Mouse (Mus musculus): ENCODE measurements around the gene Pold1. TPM values are rescaled to one million over a fixed set of nuclear protein-coding genes. Genes with fewer than 3 reads are reported as not detected.

Pold1 gene
- polyA plus RNA-seq, 1 experiment from 2014 or later: 46.9 TPM

GRCm38 (mm10) chr7:44552141-44552908 lies 3.7 kb upstream of the Pold1 start:
- H3K4me3 ChIP-seq: peak overlapping the region; percentile 65
- ATAC-seq (replicated peaks): no peak
- peaks cover 2% of the 10 kb centered on the region; the same call in 1 of the 2 replicates for H3K27me3 ChIP-seq
- peak overlapping the region; percentile 67 for H3K4me2 ChIP-seq (replicated peaks)
- H3K27ac ChIP-seq (replicated peaks): no peak overlapping the region
- peaks cover 24% of the 10 kb centered on the region for H3K36me3 ChIP-seq
- no peaks in the 10 kb centered on the region for H3K9me3 ChIP-seq
- H3K9ac ChIP-seq (replicated peaks): no peak overlapping the region
- WGBS: 90% methylated on average over 31 of the region's 31 CpGs
- H3K4me1 ChIP-seq: peaks cover 25% of the 10 kb centered on the region

- WGBS: 75% methylated on average over 22 of the region's 22 CpGs
- ATAC-seq (replicated peaks): no peak
- no peaks in the 10 kb centered on the region for H3K9me3 ChIP-seq
- no peak overlapping the region for H3K9ac ChIP-seq (replicated peaks)
- H3K27ac ChIP-seq (replicated peaks): no peak overlapping the region
- H3K4me1 ChIP-seq: peaks cover 29% of the 10 kb centered on the region
- H3K27me3 ChIP-seq: peaks cover 2% of the 10 kb centered on the region; the same call in 1 of the 2 replicates
- H3K36me3 ChIP-seq: peaks cover 24% of the 10 kb centered on the region
- H3K4me3 ChIP-seq: no peak overlapping the region
- no peak overlapping the region for H3K4me2 ChIP-seq (replicated peaks)
Measured at GRCm38 (mm10) chr7:44551731-44552130, 3.1 kb upstream of the Pold1 start.

GRCm38 (mm10) chr7:44551301-44551700 lies 2.7 kb upstream of the Pold1 start:
- 92% methylated on average over 21 of the region's 21 CpGs for WGBS
- no peaks in the 10 kb centered on the region for H3K9me3 ChIP-seq
- no peak overlapping the region for H3K9ac ChIP-seq (replicated peaks)
- H3K4me3 ChIP-seq: no peak overlapping the region
- peaks cover 24% of the 10 kb centered on the region for H3K36me3 ChIP-seq
- peaks cover 29% of the 10 kb centered on the region for H3K4me1 ChIP-seq
- peaks cover 2% of the 10 kb centered on the region; the same call in 1 of the 2 replicates for H3K27me3 ChIP-seq
- no peak overlapping the region for H3K27ac ChIP-seq (replicated peaks)
- no peak for ATAC-seq (replicated peaks)
- no peak overlapping the region for H3K4me2 ChIP-seq (replicated peaks)

- H3K27ac ChIP-seq (replicated peaks): no peak overlapping the region
- no peak overlapping the region for H3K4me3 ChIP-seq
- no peak overlapping the region for H3K9ac ChIP-seq (replicated peaks)
- H3K9me3 ChIP-seq: no peaks in the 10 kb centered on the region
- WGBS: 96% methylated on average over 12 of the region's 12 CpGs
- H3K4me1 ChIP-seq: peaks cover 29% of the 10 kb centered on the region
- peaks cover 24% of the 10 kb centered on the region for H3K36me3 ChIP-seq
- no peak for ATAC-seq (replicated peaks)
- H3K27me3 ChIP-seq: 0 out of 2 replicates have a peak, but pooled peaks cover 1% of the 10 kb centered on the region
- H3K4me2 ChIP-seq (replicated peaks): no peak overlapping the region
Measured at GRCm38 (mm10) chr7:44550409-44550678, 1.7 kb upstream of the Pold1 start.

GRCm38 (mm10) chr7:44549621-44550408 lies 1.2 kb upstream of the Pold1 start:
- no peak overlapping the region for H3K27ac ChIP-seq (replicated peaks)
- 93% methylated on average over 23 of the region's 23 CpGs for WGBS
- no peaks in the 10 kb centered on the region for H3K27me3 ChIP-seq
- peaks cover 24% of the 10 kb centered on the region for H3K36me3 ChIP-seq
- no peaks in the 10 kb centered on the region for H3K9me3 ChIP-seq
- H3K9ac ChIP-seq (replicated peaks): no peak overlapping the region
- no peak for ATAC-seq (replicated peaks)
- H3K4me1 ChIP-seq: peaks cover 29% of the 10 kb centered on the region
- no peak overlapping the region for H3K4me2 ChIP-seq (replicated peaks)
- no peak overlapping the region for H3K4me3 ChIP-seq

GRCm38 (mm10) chr7:44547725-44548124 lies 924 bp downstream of the Pold1 start:
- no peaks in the 10 kb centered on the region for H3K9me3 ChIP-seq
- H3K27me3 ChIP-seq: no peaks in the 10 kb centered on the region
- H3K4me2 ChIP-seq (replicated peaks): peak overlapping the region; percentile 97
- ATAC-seq (replicated peaks): no peak
- peak overlapping the region; percentile 65 for H3K4me3 ChIP-seq
- H3K4me1 ChIP-seq: peaks cover 18% of the 10 kb centered on the region
- H3K9ac ChIP-seq (replicated peaks): peak overlapping the region; percentile 51
- H3K36me3 ChIP-seq: peaks cover 24% of the 10 kb centered on the region
- 22% methylated on average over 5 of the region's 5 CpGs for WGBS
- no peak overlapping the region for H3K27ac ChIP-seq (replicated peaks)

GRCm38 (mm10) chr7:44547041-44547440 lies 1.6 kb downstream of the Pold1 start:
- peak overlapping the region; percentile 97 for H3K4me2 ChIP-seq (replicated peaks)

GRCm38 (mm10) chr7:44546274-44546673 lies 2.4 kb downstream of the Pold1 start:
- 96% methylated on average over 3 of the region's 3 CpGs for WGBS

More at GRCm38 (mm10) chr7:44547041-44547440, 1.6 kb downstream of the Pold1 start:
- peaks cover 15% of the 10 kb centered on the region for H3K4me1 ChIP-seq
- H3K27ac ChIP-seq (replicated peaks): no peak overlapping the region
- no peak overlapping the region for H3K9ac ChIP-seq (replicated peaks)
- no peak overlapping the region for H3K4me3 ChIP-seq
- peaks cover 24% of the 10 kb centered on the region for H3K36me3 ChIP-seq
- no peaks in the 10 kb centered on the region for H3K9me3 ChIP-seq
- no peak for ATAC-seq (replicated peaks)
- no peaks in the 10 kb centered on the region for H3K27me3 ChIP-seq
- 92% methylated on average over 13 of the region's 13 CpGs for WGBS

GRCm38 (mm10) chr7:44543071-44543470 lies 5.6 kb downstream of the Pold1 start:
- Histone ChIP-seq H3K27me3 (no peaks in the 10 kb centered on the region), H3K36me3 (peaks cover 15% of the 10 kb centered on the region; the same call in 1 of the 2 replicates), H3K27ac (replicated peaks) (no peak overlapping the region), H3K4me3 (no peak overlapping the region), H3K9me3 (no peaks in the 10 kb centered on the region), H3K9ac (replicated peaks) (no peak overlapping the region), H3K4me1 (peaks cover 11% of the 10 kb centered on the region), H3K4me2 (replicated peaks) (no peak overlapping the region)
- no peak for ATAC-seq (replicated peaks)
- 77% methylated on average over 12 of the region's 12 CpGs for WGBS

More at GRCm38 (mm10) chr7:44546274-44546673, 2.4 kb downstream of the Pold1 start:
- Histone ChIP-seq H3K27me3 (no peaks in the 10 kb centered on the region), H3K36me3 (peaks cover 21% of the 10 kb centered on the region), H3K4me3 (no peak overlapping the region), H3K4me1 (peaks cover 15% of the 10 kb centered on the region), H3K27ac (replicated peaks) (no peak overlapping the region), H3K9ac (replicated peaks) (no peak overlapping the region), H3K9me3 (no peaks in the 10 kb centered on the region), H3K4me2 (replicated peaks) (no peak overlapping the region)
- ATAC-seq (replicated peaks): no peak

- H3K36me3 ChIP-seq: peaks cover 15% of the 10 kb centered on the region; the same call in 1 of the 2 replicates
- H3K9me3 ChIP-seq: no peaks in the 10 kb centered on the region
- ATAC-seq (replicated peaks): no peak
- no peaks in the 10 kb centered on the region for H3K27me3 ChIP-seq
- no peak overlapping the region for H3K4me3 ChIP-seq
- H3K9ac ChIP-seq (replicated peaks): no peak overlapping the region
- H3K27ac ChIP-seq (replicated peaks): no peak overlapping the region
- 94% methylated on average over 11 of the region's 11 CpGs for WGBS
- peaks cover 6% of the 10 kb centered on the region for H3K4me1 ChIP-seq
- no peak overlapping the region for H3K4me2 ChIP-seq (replicated peaks)
Measured at GRCm38 (mm10) chr7:44542555-44542954, 6.1 kb downstream of the Pold1 start.

GRCm38 (mm10) chr7:44538756-44539624 lies 9.7 kb downstream of the Pold1 start:
- Histone ChIP-seq H3K4me2 (replicated peaks) (no peak overlapping the region), H3K4me3 (no peak overlapping the region), H3K27me3 (no peaks in the 10 kb centered on the region), H3K4me1 (no peaks in the 10 kb centered on the region), H3K9ac (replicated peaks) (no peak overlapping the region), H3K9me3 (no peaks in the 10 kb centered on the region), H3K36me3 (peaks cover 15% of the 10 kb centered on the region; the same call in 1 of the 2 replicates), H3K27ac (replicated peaks) (no peak overlapping the region)
- WGBS: 93% methylated on average over 41 of the region's 41 CpGs
- ATAC-seq (replicated peaks): no peak

All from forebrain, embryonic 15.5 days (tissue).